Mouse (Mus musculus): Measurements from ENCODE around the gene Tuba1c. TPM values are rescaled to one million over a fixed set of nuclear protein-coding genes. Genes with fewer than 3 reads are reported as not detected.
A peak's percentile ranks its signal among the peaks of the same experiment; 100 is the strongest.

Tuba1c gene
- polyA plus RNA-seq, 1 experiment from 2014 or later, result 142 TPM

GRCm38 (mm10) chr15:99087253-99088075 lies 57.8 kb downstream of the Tuba1c start, which contains the start of gene C1ql4:
TSS of gene C1ql4 (minus strand) at chr15:99087817.
- Histone ChIP-seq H3K9me3 (ENCODE audit: control insufficient read depth, low read length) (no peaks in the 10 kb centered on the region), H3K36me3 (ENCODE audit: control insufficient read depth, insufficient read depth, low read length) (peaks cover 4% of the 10 kb centered on the region; the same call in 1 of the 2 replicates), H3K4me1 (replicated peaks; ENCODE audit: control insufficient read depth, insufficient read depth, low read length) (peaks cover 6% of the 10 kb centered on the region; the same call in 1 of the 2 replicates), H3K27ac (ENCODE audit: low read depth, low read length) (no peak within 1 kb of the TSS), H3K4me2 (ENCODE audit: low read depth, low read length, severe bottlenecking) (peak within 1 kb of the TSS; percentile 43), H3K4me3 (ENCODE audit: low read depth, low read length) (peak within 1 kb of the TSS; percentile 14; the same call in 1 of the 2 replicates), H3K27me3 (ENCODE audit: control insufficient read depth, insufficient read depth, low read length) (peaks cover 84% of the 10 kb centered on the region), H3K9ac (ENCODE audit: low read length) (no peak within 1 kb of the TSS)
- DNase-seq (ENCODE audit: low spot score), result peak; percentile 74
- no peak for ATAC-seq (replicated peaks; ENCODE audit: low FRiP score)
- WGBS, result 8% methylated on average over 58 of the region's 60 CpGs

Small RNA genes lying within 50 kb of the gene (microRNA-seq; reads per million reads assigned to microRNA genes)
- not detected for gene Mir6960 (ENCODE audit: insufficient number of aligned reads)

Other genes starting within 250 kb of the Tuba1c start
- gene Wnt1, start 240.0 kb upstream of the Tuba1c start, polyA plus RNA-seq (2014; fragmentation: Nextera tagmentation; extraction: Ambion mirVana), result 0.47 and 0.68 TPM in 2 replicates
- gene Ddn, start 220.4 kb upstream of the Tuba1c start, polyA plus RNA-seq (2014; fragmentation: Nextera tagmentation; extraction: Ambion mirVana), result not detected in 2 replicates
- 89.4 and 92.5 TPM in 2 replicates for gene Prkag1, start 198.4 kb upstream of the Tuba1c start, polyA plus RNA-seq (2014; fragmentation: Nextera tagmentation; extraction: Ambion mirVana)
- gene Kmt2d, start 158.7 kb upstream of the Tuba1c start, polyA plus RNA-seq (2014; fragmentation: Nextera tagmentation; extraction: Ambion mirVana), result 20.1 and 20.6 TPM in 2 replicates
- 12.5 and 14.1 TPM in 2 replicates for gene Rhebl1, start 135.4 kb upstream of the Tuba1c start, polyA plus RNA-seq (2014; fragmentation: Nextera tagmentation; extraction: Ambion mirVana)
- gene Dhh, start 131.4 kb upstream of the Tuba1c start, polyA plus RNA-seq (2014; fragmentation: Nextera tagmentation; extraction: Ambion mirVana), result 0.28 and 0.29 TPM in 2 replicates
- gene Lmbr1l, start 111.7 kb upstream of the Tuba1c start, polyA plus RNA-seq (2014; fragmentation: Nextera tagmentation; extraction: Ambion mirVana), result 8.7 and 9.4 TPM in 2 replicates
- gene Tuba1b, start 95.3 kb upstream of the Tuba1c start, polyA plus RNA-seq (2014; fragmentation: Nextera tagmentation; extraction: Ambion mirVana), result 2,366 and 2,605 TPM in 2 replicates
- not detected in 2 replicates for gene Gm49450, start 76.3 kb upstream of the Tuba1c start, polyA plus RNA-seq (2014; fragmentation: Nextera tagmentation; extraction: Ambion mirVana)
- gene Tuba1a, start 76.2 kb upstream of the Tuba1c start, polyA plus RNA-seq (2014; fragmentation: Nextera tagmentation; extraction: Ambion mirVana), result 5,083 and 5,852 TPM in 2 replicates
- gene Prph, start 25.3 kb downstream of the Tuba1c start, polyA plus RNA-seq (2014; fragmentation: Nextera tagmentation; extraction: Ambion mirVana), result 0.19 and 0.94 TPM in 2 replicates
- gene Troap, start 44.7 kb downstream of the Tuba1c start, polyA plus RNA-seq (2014; fragmentation: Nextera tagmentation; extraction: Ambion mirVana), result 38.8 and 40.2 TPM in 2 replicates
- 0.12 TPM in 1 of 2 replicates, not detected in the other for gene C1ql4, start 57.9 kb downstream of the Tuba1c start, polyA plus RNA-seq (2014; fragmentation: Nextera tagmentation; extraction: Ambion mirVana)
- gene Dnajc22, start 63.3 kb downstream of the Tuba1c start, polyA plus RNA-seq (2014; fragmentation: Nextera tagmentation; extraction: Ambion mirVana), result 0.16 and 0.40 TPM in 2 replicates
- 60.3 and 60.7 TPM in 2 replicates for gene Spats2, start 96.0 kb downstream of the Tuba1c start, polyA plus RNA-seq (2014; fragmentation: Nextera tagmentation; extraction: Ambion mirVana)
- 0.08 and 0.12 TPM in 2 replicates for gene Kcnh3, start 195.0 kb downstream of the Tuba1c start, polyA plus RNA-seq (2014; fragmentation: Nextera tagmentation; extraction: Ambion mirVana)
- 194 and 204 TPM in 2 replicates for gene Mcrs1, start 222.1 kb downstream of the Tuba1c start, polyA plus RNA-seq (2014; fragmentation: Nextera tagmentation; extraction: Ambion mirVana)